Mouse (Mus musculus) adrenal gland, postnatal 4 days (tissue): ENCODE results near the gene Thsd4. TPM values are rescaled to one million over a fixed set of nuclear protein-coding genes. Genes with fewer than 3 reads are reported as not detected.

Experiments used
- DNase-seq, 2 experiments: peaks; one replicate each; pipeline ENCODE4 v3.0.0; 2021 to 2022; ENCODE audit warnings: low spot score in 2 of 2, mixed read lengths in 2 of 2
- total RNA-seq, 2 experiments: library from RNA; stranded (reverse); gene quantifications; 2 replicates each; pipeline ENCODE4 v1.2.3; 2021

Gene Thsd4
- total RNA-seq, 2 experiments from 2014 or later = 15.6 to 25.6 TPM

DNA sequence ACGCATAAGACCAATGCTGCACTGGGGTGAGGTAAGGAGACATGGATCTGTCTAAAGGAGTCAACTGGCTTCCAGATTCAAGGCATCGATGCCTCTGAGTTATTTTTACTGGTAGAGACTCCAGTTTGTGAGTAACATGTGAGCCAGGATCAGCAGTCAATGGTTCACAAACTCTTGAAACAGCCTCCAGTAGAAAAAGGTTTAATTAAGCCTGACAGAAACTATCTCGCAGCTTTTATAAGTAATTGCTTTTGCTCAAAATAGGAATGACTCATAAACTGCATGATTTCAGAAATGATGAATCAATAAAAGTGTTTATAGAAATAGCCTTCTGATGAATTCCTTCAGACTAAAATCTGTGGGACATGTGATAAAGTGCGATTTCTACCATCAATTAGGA lies 432.4 kb downstream of the Thsd4 start:
- no peak for DNase-seq

DNA sequence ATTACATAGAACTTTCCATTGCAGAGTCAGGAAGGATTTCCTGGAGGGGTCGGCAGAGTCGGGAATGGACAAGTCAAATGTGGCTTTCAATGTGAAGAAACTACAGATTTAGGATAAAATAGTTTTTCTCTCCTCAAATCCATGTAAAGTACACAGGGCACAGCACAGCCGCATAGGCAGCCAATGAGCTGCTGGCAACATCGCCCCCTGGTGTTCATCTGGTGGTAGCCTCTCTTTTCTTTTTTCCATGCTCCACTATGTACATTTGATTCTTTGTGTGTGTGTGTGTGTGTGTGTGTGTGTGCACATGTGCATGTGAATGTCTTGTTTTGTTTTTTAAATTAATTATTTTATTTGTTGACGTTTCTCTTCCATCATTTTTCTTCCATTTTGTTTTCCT lies 433.7 kb downstream of the Thsd4 start:
- peak; percentile 16 for DNase-seq

DNA sequence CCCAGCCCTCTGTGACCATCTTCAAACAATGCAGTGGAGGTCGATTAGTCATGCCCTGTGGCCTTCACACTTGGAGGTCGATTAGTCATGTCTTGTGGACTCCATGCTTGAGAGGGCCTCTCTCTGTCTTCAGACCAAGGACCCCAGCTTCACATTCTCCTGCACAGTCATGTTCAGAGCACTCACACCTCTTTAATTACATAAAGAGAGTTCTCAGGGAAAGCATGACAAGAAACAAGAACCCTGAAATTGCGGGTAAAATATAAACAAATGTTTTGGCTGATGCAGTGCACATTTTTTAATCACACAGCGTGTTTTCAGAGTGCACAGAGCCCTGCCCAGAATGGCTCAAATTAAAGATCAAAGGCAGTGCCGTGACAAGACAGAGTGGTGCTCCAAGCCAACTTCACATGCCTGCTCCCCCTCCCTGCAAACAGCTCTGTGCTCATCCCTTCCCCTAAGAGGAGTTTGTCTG lies 439.7 kb downstream of the Thsd4 start:
- DNase-seq = peak in 1 of 2 experiments; percentile 20

DNA sequence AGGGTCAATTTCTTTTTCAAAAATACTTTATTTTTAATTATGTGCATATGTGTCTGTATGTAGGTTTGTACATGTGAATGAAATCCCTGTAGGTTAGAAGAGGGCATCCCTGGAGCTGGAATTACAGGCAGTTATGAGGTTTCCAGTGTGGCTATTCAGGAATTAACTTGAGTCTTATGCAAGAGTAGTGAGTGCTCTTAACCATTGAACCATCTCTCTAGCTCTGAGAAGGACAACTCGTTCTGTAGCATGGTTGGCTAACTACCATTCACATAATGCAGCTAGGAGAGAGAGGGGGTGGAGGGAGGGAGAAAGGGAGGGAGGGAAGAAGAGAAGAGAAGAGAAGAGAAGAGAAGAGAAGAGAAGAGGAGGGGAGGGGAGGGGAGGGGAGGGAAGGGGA lies 444.1 kb downstream of the Thsd4 start:
- DNase-seq = no peak

DNA sequence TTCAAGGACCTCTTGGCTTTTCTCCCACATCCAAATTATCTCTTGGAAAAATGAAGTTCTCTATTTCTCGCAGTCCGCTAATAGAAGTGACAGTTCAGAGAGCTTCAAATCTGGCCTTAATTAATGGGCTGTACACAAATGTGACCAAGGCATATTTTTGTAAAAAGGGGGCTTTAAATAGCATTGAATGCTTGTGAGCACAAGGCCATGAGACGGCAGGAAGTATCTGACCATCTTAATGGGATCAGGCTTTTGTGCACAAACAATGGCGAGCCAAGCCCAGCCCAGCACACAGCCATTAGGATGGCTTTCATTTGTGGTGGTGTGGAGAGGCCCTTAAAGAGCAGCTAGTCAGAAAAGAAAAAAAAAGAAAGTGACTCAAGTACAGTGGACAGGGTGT lies 445.4 kb downstream of the Thsd4 start:
- no peak for DNase-seq

DNA sequence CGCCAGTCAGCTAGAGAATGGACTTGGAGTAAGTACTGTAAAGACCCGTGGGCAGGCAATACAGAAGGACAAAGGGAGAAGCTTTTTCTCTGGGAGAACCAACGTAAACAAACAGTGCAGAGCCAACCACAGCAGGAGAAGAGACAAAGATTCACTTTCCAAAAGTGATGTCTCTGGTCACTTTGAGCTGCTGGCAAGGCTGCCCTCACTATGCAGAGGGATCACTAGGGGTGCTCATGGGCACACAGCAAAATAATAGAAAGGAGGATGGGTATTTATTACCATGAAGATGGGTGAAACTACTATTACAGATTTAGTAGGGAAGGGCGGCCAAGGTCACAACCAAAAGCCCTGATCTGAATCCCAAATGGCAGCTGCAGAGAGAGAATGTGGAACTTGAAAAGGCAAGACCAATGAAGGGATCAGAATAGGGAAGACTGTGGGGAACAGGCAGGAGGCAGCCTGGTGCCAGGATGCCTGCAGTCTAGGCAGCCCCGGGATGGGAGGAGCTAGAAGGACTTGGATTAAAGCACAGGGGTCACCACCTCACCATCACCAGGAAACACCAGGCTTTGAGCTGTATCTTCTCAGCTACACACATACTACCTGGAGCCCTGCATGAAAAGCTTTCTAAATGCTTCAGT lies 450.1 kb downstream of the Thsd4 start:
- no peak for DNase-seq

DNA sequence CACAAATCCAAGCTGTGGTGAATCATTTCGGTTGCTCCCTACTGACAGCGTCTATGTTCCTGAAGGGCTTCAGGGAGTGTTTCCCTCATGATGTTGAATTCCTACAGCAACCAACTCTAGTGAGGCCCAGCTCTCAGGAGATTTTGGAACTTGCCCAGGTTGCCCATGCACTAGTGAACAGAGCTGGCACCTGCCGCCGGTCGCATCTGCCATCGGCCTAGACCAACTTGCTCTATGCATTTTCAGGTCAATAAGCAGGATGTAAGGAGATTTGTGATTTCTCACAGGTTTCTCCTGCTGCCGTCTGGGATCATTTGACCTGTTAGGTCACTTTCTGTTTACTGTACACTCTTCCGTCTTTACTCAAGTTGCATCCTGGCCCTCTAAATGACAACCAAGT lies 454.6 kb downstream of the Thsd4 start:
- DNase-seq = no peak

DNA sequence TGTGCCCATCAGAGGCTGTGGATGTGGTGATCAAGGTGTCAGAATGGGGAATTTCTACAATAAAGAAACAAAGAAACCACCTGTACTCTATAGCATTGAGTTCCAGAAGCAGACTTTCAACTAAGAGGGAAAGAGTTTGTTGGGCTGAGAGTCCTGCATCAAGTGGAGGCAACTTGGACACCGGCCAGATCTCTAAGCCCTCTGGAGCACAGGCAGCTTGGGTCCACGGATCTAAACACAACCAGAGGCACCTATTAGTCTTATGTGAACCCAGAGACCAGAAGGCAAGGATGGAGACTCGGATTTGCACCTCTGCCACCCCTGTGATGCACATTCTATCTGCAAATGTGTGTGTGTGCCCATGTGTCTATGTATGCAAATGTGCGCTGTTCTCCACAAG lies 456.7 kb downstream of the Thsd4 start:
- DNase-seq = no peak

DNA sequence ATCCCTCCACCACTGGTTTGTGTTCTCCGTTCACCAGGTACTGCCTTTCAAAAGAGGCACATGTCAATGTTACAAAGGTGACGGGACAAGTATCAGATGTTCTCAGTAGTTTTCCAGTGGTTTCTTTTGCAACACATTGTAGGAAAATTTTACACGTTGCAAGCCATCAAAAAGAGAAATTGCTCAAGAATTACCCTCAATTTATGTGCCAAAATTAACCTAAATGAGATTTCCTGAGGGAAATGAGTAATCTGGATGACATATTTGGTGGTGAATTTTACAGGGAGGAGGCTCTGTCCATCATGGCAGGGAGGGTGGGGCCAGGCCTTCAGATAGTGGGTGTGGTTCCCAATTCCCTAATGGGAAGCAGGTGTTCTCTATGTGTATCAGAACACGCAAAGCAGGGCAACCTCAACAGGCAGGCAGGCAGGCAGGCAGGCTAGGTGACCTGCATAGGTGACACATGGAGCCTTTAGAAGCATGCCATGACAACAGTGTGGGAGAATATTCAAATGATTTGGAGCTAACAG lies 458.6 kb downstream of the Thsd4 start:
- no peak for DNase-seq

DNA sequence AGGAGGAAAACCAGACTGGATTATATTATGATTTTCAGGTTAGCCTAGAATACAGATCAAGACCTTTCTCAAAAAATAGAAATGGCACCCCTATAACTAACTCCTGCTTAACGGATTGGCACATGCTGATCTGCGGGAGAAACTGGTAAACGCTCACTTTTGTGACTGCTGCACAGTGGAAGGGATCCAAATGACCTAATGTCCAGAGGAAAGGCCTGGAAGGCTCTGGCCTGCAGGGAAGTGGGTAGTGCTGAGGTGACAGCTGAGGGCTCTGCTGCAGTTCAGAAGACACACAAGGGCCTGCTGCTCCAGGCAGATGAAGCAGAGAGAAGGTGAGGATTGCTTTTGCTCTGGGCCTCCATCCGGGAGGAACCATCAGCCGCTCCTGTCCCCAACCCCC lies 465.7 kb downstream of the Thsd4 start:
- DNase-seq = no peak

DNA sequence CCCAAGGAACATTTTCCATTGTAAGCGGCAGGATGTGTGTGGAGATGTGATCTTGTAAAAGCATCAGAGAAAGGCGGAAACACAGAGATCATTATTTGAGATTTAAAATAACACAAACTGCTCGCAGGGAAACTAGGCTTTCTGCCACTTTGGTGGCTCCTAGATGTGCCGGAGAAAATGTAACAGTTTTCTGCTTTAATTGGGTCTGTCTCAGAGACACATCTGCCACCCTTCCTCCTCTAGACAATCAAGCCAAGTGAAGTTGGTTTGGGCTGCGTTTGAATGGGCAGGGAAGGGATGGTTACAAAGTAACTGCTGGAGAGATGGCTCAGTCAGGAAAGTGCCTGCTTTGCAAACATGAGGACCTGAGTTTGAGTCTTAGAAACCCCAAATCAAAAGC lies 466.9 kb downstream of the Thsd4 start:
- DNase-seq = no peak

DNA sequence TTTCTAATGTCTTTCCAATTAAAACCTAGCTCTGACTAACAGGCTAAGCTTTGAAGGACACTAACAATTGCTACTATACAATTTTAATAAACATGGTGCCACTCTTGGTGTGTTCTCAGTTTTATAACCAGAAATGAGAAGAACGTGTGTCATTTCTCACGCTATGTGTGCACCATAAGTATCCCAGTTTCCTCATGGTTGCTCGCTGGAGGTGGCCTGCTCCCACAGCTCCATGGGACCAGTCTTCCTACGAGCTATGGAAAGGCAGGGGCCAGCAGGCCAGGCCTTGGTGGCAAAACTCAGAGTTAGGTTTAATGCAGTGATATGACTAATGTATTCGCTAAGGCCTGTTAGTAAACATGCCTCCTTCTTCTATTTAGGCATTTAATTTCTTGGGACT lies 468.7 kb downstream of the Thsd4 start:
- no peak for DNase-seq

DNA sequence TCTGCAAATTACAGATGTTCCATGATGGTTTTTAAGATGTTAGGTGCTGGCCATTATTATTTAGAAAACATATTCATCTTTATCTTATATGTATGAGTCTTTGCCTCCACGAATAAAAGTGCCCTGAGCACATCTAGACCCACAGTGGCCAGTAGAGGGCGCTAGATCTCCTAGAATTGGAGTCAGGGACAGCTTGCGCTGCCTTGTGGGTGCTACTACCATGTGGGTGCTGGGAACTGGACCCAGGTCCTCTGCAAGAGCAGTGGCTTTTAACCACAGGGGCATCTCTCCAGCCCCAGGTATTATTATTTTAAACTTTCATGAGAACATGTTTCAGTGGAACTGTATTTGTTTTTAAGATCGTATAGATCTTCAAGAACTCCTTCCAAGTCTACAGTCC lies 469.4 kb downstream of the Thsd4 start:
- DNase-seq = no peak

DNA sequence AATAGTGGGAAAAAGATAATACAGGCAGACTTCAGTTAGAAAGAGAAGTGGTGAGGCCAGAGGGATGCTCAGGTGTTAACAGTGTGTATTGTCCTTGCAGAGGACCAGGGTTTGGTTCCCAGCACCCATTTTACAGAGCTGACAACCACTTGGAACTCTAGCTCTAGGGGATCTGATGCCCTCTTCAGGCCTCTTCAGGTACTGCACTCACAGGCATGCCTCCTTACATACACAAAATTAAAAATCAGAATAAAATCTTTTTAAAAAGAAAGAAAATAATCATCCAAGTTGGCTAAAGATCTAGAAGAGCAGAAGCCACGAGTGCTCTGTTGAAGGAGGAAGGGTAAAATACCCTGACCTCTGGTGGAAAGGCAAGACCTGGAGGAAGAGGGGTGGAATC lies 478.7 kb downstream of the Thsd4 start:
- no peak for DNase-seq

DNA sequence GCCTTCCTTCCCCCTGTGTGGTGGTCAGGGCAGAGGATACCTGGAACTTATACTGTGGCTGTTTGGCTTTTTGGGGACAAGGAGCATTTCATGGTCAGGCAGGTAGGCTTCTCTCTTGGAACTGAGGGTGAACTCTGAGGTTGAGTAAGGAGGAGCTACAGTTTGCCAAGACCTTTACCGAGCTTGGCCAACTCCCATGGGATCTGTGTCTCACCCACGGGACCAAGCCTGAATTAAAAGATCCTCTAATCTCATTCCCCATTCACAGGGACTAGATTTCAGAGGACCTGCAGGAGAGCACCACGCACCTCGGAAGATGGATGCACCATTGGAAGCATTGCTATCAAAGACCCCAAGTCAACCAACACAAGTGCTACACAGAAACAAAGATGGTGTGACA lies 487.0 kb downstream of the Thsd4 start:
- no peak for DNase-seq

DNA sequence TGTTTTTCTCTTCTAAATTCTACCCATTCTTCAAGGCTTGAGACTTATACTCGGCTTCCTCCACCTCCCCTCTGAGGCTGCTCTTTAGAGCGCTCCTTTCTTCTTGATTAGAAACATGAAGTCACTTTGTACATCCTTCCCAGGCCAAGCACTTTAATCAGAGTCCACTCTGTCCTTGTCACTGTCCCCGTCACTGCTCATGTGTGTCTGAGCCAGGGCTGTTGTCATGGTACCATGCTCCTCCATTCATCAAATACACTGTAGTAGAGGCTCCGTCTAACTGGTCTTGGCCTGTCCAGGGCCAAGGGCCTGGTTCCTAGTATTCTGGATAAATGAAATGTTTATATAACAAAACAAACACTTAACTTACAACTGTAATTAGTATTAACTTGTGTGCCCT lies 494.6 kb downstream of the Thsd4 start:
- DNase-seq = no peak

DNA sequence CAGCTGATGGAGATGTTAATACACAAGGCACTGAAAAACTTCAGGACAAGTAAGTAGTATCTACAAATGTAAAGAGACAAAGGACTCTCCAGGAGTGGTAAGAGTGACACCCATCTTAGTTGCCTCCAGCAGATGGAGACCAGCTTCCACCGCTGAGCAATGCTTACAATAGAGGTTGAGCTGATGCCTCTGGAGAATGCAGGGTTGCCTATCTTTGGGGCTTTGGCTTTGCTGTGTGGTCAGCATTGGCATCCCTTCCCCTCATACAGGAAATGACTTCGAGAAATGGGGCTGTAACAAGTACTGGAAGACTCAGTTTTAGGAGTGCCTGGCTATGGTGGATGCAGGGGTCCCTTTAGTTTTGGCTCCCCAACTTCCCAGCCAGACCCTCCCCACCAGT lies 495.1 kb downstream of the Thsd4 start:
- no peak for DNase-seq

DNA sequence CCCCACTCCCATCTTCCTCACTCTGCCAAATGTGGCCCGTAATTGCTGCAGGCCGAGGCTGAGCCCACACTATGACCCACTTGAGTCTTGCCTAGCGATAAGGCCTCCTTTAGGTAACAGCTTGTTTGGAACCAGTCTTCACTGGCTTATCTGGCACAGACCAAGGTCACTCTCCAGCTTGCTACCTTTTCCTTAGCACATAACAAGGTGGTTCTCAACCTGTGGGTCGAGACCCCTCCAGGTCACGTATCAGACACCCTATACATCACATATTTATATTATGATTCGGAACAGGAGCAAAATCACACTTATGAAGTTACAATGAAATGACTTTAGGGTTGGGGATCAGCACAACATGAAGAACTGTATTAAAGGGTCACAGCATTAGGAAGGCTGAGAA lies 495.9 kb downstream of the Thsd4 start:
- DNase-seq = no peak

DNA sequence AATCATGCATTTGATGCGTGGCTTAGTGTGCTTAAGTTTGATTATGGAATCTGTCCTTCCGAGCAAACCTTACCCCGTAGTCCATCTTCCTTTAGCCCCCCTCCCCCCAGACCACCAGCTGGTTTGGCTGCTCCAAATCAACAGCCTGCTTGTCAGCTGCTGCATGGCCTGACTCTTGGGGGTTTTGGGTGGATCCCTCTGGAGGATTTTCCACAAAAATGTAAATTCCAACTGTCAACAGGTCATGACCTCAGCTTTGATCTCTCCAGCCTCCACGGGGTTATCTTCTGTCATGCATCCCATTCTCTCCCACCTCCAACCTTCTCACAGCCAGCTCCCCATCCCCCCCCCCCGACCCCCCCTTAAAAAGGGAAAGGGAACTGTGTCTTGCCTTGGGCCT lies 496.9 kb downstream of the Thsd4 start:
- DNase-seq = no peak

DNA sequence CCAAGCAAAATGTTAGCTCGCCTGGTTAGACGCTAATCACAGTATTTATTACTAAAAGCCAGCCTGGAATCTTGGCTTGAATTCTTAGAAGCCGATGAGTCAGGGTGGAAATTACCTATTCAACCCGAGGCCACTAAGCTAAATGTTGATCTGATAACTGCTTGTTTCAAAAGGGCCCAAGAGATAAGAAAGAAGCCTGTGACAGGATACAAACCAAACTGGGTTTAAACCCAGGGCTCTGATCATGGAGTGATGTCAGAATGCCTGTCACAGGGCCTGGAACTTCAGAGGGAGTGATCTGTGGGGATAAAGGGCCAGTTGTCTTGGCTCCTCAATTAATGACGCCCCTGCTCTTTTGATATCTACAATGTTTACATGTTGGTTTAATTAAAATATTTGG lies 497.3 kb downstream of the Thsd4 start:
- no peak for DNase-seq

DNA sequence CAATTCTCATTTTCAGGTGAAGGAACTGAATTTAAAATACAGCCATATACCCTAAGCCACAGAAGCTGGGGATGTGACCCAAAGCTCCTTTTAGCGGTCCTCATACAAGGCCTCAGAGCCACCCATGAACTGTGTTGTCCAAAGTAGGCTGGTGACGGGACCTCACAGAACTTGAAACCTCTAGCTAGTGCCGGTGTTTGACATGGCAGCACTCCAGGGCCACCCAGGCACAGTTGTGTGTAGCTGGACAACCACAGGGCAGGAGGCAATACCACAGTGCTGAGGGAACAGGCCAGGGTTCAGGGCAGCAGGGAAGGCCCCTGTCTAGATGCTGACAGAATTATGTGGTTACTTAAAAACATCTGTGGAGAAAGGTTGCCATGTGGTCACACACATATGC lies 499.5 kb downstream of the Thsd4 start:
- DNase-seq = no peak

DNA sequence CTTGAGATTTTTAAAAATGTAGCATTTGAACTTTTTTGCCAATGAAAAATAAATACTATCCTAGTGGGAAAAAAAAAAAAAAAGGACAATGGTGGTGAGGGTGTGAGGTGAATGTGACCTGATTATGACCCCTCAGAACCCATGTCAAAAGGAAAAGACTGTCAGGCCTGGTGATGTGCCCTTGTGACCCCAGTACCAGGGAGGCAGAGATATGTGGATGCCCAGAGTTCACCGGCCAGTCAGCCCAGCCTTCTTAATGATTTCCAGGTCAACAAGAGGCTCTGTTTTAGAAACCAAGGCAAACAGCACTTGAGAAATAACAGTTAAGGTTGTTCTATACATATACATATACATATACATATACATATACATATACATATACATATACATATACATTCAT lies 501.4 kb downstream of the Thsd4 start:
- no peak for DNase-seq

DNA sequence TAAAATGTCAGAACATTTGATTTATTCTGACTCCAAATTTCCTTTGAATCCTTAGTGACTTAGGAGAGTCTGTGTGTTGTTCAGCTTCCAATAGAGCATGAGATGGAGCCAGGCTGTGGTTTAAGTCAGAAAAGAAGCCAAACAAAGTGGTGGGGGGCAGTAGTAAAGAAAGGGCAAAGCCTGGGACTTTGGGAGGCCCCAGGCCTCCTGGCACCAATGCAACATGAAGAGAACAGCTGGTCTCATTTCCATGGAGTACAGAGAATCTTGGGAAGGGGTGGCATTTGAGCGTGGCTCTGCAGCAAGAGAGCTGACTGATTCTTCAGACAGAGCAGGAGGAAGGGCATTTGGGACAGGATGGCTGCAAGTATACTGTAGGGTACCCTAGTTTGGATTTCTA lies 511.6 kb downstream of the Thsd4 start:
- no peak for DNase-seq

DNA sequence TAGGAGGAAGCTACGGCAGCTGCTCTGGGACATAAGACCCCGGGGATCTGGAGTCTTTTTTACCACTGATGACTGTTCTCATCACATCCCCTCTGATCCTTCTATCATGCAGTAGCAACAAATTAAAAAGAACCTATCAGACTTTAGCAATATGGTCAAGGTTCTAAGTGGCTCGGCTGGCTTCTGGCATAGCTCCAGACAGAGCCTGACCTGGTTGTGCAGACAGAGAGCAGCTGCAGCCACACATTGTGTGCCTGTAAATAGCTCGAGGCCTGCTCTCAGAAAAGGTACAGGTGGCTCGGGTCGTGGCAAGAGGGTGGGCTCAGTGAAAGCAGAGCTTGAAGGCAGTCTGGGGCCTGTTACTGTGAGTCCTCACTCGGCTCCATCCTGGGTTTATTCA lies 512.9 kb downstream of the Thsd4 start:
- no peak for DNase-seq
